Mouse (Mus musculus) midbrain, postnatal 0 days (tissue): ENCODE measurements at regions not wholly inside any gene's neighbourhood (a gene's known extent, or its start where the extent isn't known, plus 50 kb on each side); places are given as distances from the start of the nearest gene placed in this dataset.

Experiments used
- ATAC-seq: fragments of 200-750 bp; cut with Nextera tagmentation; 2 replicates; pipeline ENCODE4 v1.8.0; 2017; ENCODE audit warnings: moderate number of reproducible peaks, mild to moderate bottlenecking, moderate TSS enrichment, moderate library complexity; ENCODE audit not compliant: low FRiP score
- DNase-seq: peaks from one replicate; pipeline ENCODE4 v3.0.0-alpha.2; 2015; ENCODE audit warnings: low spot score
- H3K27ac ChIP-seq: fragments of 300-500 bp; sonication (generic); 2 replicates; pipeline ENCODE4 v1.5.1; 2014; ENCODE audit warnings: low read depth, mild to moderate bottlenecking, low read length, mixed read lengths
- H3K27me3 ChIP-seq: fragments of 300-500 bp; sonication (generic); 2 replicates; pipeline ENCODE4 v1.6.1; 2014; ENCODE audit warnings: low read length, control low read depth, mixed read lengths; ENCODE audit not compliant: insufficient read depth
- H3K36me3 ChIP-seq: fragments of 300-500 bp; sonication (generic); 2 replicates; pipeline ENCODE4 v1.6.1; 2014; ENCODE audit warnings: low read length, control low read depth, mixed read lengths; ENCODE audit not compliant: insufficient read depth
- H3K4me1 ChIP-seq: fragments of 300-500 bp; sonication (generic); 2 replicates; pipeline ENCODE4 v1.6.1; 2014; ENCODE audit warnings: mild to moderate bottlenecking, control low read depth, antibody characterized with exemption, low read length, mixed read lengths; ENCODE audit not compliant: insufficient read depth
- H3K4me2 ChIP-seq: fragments of 300-500 bp; sonication (generic); 2 replicates; pipeline ENCODE4 v1.6.1; 2014; ENCODE audit warnings: low read depth, mild to moderate bottlenecking, low read length, mixed read lengths; ENCODE audit not compliant: poor library complexity, severe bottlenecking
- H3K4me3 ChIP-seq: fragments of 300-500 bp; sonication (generic); 2 replicates; pipeline ENCODE4 v1.5.1; 2014; ENCODE audit warnings: low read depth, mild to moderate bottlenecking, low read length, moderate library complexity
- H3K9ac ChIP-seq: fragments of 300-500 bp; sonication (generic); replicated peaks from 2 replicates; pipeline ENCODE4 v1.6.1; 2014; ENCODE audit warnings: mild to moderate bottlenecking, low read length, moderate library complexity, mixed read lengths; ENCODE audit not compliant: poor library complexity, severe bottlenecking
- H3K9me3 ChIP-seq: fragments of 300-500 bp; sonication (generic); 2 replicates; pipeline ENCODE4 v1.6.1; 2016; ENCODE audit warnings: low read length, control low read depth
- CTCF ChIP-seq: IDR thresholded peaks from 2 replicates; pipeline ENCODE4 v1.5.1; 2016; ENCODE audit warnings: antibody characterized with exemption, mild to moderate bottlenecking
- WGBS: fragments of 180-500 bp; shearing (Covaris S2); extraction: QIAGEN DNeasy Blood & Tissue Kit; methylation state at CpG from one replicate; pipeline ENCODE4 v1.1.7; 2014; 5-methylcytosine and 5-hydroxymethylcytosine counted together

GRCm38 (mm10) chr3:105227551-105227950 is 160.9 kb downstream of the 4930564D02Rik start:
- 89% methylated on average over 1 of the region's 1 CpGs for WGBS
- no peak overlapping the region for H3K4me2 ChIP-seq
- ATAC-seq: no peak
- H3K27ac ChIP-seq: no peak overlapping the region
- no peak for DNase-seq
- no peaks in the 10 kb centered on the region for H3K9me3 ChIP-seq
- H3K4me3 ChIP-seq: no peak overlapping the region
- peaks cover 5% of the 10 kb centered on the region; the same call in 1 of the 2 replicates for H3K4me1 ChIP-seq
- no peak overlapping the region for H3K9ac ChIP-seq
- no peak for TF ChIP-seq CTCF
- H3K36me3 ChIP-seq: no peaks in the 10 kb centered on the region
- H3K27me3 ChIP-seq: no peaks in the 10 kb centered on the region

DNA sequence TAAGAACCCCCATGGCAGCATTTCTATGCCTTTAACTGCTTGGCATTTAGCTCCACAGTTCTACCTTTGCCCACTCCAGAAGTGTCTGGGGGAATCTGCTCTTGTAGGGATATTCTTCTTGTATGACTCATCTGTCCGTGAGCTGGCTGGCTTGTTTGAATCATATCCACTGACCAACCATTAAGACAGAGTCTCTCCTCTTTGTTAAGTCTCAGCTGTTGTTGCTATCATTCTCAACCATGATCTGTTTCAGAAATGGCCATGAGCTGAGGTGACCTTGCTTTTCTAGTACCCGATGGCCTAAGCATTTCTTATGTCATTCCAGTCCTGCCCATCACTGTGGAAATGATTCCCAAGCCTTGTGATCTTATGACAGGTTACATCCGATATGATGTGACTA is 161.8 kb downstream of the 4930564D02Rik start:
- Histone ChIP-seq H3K4me1 (peaks cover 5% of the 10 kb centered on the region; the same call in 1 of the 2 replicates), H3K27me3 (no peaks in the 10 kb centered on the region), H3K4me3 (no peak overlapping the region), H3K36me3 (no peaks in the 10 kb centered on the region), H3K27ac (no peak overlapping the region), H3K9me3 (no peaks in the 10 kb centered on the region), H3K4me2 (no peak overlapping the region), H3K9ac (no peak overlapping the region)
- DNase-seq (no peak), ATAC-seq (no peak)
- 89% methylated on average over 3 of the region's 3 CpGs for WGBS
- no peak for TF ChIP-seq CTCF

DNA sequence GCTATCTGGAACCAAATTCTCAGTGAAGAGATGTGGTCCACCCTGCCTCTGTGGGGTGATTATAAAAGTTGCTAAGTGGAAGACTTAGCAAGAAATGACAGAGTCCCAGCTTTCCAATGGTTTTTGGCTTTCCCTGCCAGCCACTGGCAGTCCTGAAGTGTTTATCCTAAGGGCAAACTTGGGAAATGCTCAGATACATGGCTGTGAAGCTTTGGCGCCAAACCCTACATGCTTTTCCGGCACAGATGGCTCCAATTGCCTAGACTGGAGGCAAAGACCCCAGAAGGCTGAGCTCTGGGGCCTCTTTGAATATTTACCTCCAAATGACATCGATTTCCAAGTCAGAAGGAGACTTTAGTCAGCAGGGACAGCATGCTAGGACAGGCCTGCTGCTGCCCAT is 174.4 kb downstream of the 4930564D02Rik start:
- 83% methylated on average over 3 of the region's 3 CpGs for WGBS
- no peak for ATAC-seq
- Histone ChIP-seq H3K27ac (no peak overlapping the region), H3K36me3 (no peaks in the 10 kb centered on the region), H3K9me3 (no peaks in the 10 kb centered on the region), H3K4me2 (no peak overlapping the region), H3K4me1 (no peaks in the 10 kb centered on the region), H3K27me3 (no peaks in the 10 kb centered on the region), H3K9ac (no peak overlapping the region), H3K4me3 (no peak overlapping the region)
- no peak for TF ChIP-seq CTCF
- DNase-seq: no peak

GRCm38 (mm10) chr3:105257096-105257495 is 190.5 kb downstream of the 4930564D02Rik start:
- H3K4me1 ChIP-seq: no peaks in the 10 kb centered on the region
- H3K27ac ChIP-seq: no peak overlapping the region
- no peaks in the 10 kb centered on the region for H3K36me3 ChIP-seq
- no peaks in the 10 kb centered on the region for H3K9me3 ChIP-seq
- WGBS: 96% methylated on average over 2 of the region's 2 CpGs
- no peak for DNase-seq
- H3K9ac ChIP-seq: no peak overlapping the region
- ATAC-seq: no peak
- H3K4me2 ChIP-seq: no peak overlapping the region
- no peak overlapping the region for H3K4me3 ChIP-seq
- H3K27me3 ChIP-seq: no peaks in the 10 kb centered on the region
- no peak for TF ChIP-seq CTCF

- ATAC-seq (no peak), DNase-seq (peak; percentile 40)
- Histone ChIP-seq H3K36me3 (no peaks in the 10 kb centered on the region), H3K4me3 (no peak overlapping the region), H3K9ac (no peak overlapping the region), H3K27me3 (no peaks in the 10 kb centered on the region), H3K9me3 (no peaks in the 10 kb centered on the region), H3K27ac (no peak overlapping the region), H3K4me2 (no peak overlapping the region), H3K4me1 (no peaks in the 10 kb centered on the region)
- TF ChIP-seq CTCF: no peak
- WGBS: 41% methylated on average over 4 of the region's 4 CpGs
These were observed 176.9 kb upstream of the Kcnd3 start for GRCm38 (mm10) chr3:105275241-105275640.

- no peaks in the 10 kb centered on the region for H3K9me3 ChIP-seq
- H3K27me3 ChIP-seq: no peaks in the 10 kb centered on the region
- H3K27ac ChIP-seq: no peak overlapping the region
- H3K36me3 ChIP-seq: no peaks in the 10 kb centered on the region
- no peak overlapping the region for H3K9ac ChIP-seq
- WGBS: 60% methylated on average over 5 of the region's 5 CpGs
- TF ChIP-seq CTCF: no peak
- H3K4me3 ChIP-seq: no peak overlapping the region
- no peaks in the 10 kb centered on the region for H3K4me1 ChIP-seq
- ATAC-seq (no peak), DNase-seq (no peak)
- H3K4me2 ChIP-seq: no peak overlapping the region
These were observed 171.2 kb upstream of the Kcnd3 start for GRCm38 (mm10) chr3:105280971-105281370.
